Mouse (Mus musculus) spleen, postnatal 36 days (tissue): ENCODE data around the gene Plch1.

Source experiments
- DNase-seq, 2 experiments: peaks; one replicate each; pipeline ENCODE4 v3.0.0; 2022; ENCODE audit warnings: low spot score in 2 of 2, mixed read lengths in 1 of 2

Gene Plch1

DNA sequence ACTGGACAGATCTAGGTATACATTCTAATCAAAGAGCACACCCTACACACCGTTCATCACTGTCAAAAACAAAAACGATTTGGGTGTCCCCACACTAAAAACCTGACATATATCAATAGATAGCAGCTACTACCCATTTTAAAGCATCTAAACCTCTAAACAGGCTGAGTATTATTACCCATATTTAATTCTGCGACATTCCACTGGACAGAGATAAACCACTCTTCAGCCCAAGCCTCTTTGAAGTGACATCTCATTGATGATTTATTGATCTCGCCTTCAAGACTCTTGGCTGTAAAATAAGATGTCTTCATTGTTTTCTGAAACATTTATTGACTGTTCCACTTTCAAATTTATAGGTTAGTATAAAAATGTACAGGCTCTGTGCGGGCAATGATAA is 46.4 kb downstream of the Plch1 start:
- no peak for DNase-seq

DNA sequence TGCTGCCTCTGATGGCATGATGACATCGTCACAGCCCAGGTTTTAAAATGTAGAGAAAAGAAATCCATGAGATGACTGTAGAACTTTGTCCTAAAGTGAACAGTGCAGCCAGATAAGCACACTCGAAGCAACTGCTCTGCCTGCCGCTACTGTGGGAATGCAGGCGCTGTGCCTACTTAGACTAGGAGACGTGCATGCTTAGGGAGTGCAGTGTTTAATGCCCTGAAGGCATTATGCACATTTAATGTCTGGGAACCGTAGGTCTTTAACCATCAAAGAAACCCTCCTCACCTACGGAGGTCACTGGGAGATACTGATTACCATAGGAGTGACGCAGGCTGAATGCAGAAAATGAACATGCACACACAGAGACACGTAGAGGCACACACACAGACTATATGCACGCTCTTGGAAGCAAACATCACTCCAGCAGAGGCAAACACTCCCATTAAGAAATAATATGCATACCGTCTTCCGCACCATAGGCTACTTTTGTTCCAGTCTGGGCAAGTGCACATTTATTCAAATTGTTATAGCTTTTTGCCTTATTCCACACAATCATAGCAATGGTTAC is 48.1 kb downstream of the Plch1 start:
- no peak for DNase-seq

DNA sequence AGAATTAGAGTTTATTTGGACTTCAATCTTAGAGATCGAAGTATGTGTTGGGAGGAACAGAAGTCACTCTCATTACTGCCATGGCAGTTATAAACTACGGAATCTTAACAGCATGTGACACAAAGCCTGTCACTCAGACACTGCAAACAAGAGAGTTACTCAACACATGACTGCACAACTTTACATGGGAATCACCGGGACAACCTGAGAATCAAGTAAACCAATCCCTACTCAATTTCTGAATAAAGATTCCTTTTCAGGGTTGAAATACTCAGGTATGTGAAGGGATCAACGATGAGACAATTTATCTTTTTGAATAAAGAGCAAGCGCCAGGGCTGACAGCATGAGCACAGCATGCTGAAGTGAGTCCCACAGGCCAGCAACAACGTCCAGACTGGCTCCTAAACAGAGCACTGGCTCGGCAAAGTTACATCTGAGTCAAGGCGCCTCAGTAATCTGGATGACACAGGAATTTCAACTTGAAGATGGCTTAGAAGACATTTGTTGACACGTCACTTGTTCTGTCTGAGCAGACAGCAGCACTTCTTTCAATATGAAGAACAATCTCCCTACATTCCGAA is 49.4 kb downstream of the Plch1 start:
- DNase-seq, result no peak

DNA sequence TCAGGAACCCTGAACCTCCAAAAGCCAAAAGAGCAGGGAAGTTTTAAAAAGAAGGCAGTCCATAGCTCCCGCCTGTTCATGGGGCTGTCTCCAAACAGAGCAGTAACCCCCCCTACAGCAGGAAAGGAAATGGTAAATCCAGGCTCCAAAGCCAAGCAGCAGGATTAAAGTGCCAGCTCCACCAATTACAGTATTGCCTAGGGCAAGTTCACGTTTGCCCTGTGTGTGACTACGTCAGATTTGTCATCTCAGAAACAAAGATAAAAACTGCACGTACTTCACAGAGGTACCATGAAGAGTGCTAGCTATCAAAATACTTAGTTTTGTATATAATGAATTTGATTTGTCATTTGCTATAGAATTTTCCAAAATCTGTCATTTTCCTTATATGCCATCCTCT is 55.1 kb downstream of the Plch1 start:
- no peak for DNase-seq

DNA sequence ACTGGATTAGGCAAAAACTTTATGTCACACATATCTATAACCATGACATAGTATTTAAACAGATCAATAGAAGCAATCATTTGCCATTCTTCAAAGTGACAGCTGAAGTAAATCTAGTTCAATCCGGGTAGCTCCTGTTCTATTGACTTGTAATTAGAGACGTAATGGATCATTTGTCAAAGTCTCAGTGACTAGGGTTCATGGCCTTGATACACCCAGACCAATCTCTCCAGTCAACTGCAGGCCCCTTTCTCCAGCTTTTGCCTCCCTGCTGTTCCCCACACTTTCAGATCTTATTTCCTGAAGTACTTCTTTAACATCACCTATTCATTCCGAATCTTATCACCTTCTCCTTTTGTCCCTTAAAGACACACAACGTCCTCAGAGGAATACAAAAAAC is 56.8 kb downstream of the Plch1 start:
- DNase-seq, result no peak

DNA sequence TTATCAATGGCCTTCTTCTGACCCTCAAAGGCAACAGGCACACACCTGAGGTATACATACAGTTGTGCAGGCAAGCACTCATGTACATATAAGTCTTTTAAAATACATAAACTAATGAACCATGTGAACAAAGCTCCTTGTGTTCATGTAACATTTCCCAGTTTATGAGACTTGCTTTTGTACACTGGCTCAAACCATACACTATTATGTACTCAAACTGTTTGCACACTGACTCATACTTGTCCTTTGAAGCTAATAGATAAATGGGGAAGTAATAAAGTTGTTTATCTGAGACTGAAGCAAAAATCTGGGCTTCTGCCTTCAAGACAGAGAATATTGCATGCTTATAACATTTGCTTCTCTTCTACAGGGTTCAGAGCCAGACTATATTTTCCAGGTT is 61.5 kb downstream of the Plch1 start:
- no peak for DNase-seq

DNA sequence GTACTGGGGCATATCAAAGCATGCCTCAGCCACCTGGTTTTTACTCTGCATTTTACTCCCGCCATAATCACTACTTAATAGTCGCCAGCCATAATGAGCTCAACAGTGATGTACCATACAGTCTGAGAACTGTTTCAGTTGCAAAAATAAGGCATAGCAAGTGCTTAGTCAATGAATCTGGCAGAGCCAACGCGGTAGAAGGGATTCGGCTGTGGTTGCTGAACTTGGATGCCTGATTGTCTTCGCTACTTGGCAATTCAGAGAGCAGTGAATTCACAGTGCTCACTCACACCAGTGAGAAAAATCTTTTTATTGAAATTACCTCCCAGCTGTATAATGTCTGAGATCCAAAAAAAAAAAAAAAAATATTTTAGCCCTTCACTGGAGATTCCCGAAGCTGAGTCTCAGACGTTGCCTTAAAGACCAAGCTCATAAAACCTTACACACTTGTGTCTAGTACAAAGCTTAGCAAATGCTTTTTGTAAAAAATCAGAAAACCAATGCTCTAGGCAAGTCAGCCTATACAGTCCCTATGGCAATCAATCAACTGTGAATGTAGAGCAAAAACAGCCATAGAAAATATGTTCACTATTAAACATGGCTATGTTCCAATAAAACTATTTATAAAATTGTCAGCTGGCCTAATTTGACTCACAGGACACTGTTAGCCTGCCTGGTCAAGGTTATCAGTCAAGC is 62.2 kb downstream of the Plch1 start:
- DNase-seq, result no peak

DNA sequence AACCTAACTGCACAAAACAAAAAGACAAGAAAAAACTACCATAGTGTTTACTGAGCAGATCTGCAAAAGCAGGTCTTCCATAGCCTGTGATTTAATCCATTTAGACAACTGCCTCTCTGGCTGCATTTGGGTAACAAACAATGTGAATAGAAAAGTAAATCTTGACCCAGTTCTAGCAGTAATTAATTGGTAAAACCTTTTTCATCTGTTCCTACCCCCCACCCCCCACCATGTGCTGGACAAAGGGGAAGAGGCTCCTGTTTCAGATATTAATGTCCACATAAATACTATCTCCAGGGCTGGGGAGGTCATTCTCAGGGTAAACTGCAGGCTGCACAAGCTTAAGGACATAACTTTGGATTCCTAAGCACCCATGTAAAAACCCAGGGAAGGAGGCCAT is 63.5 kb downstream of the Plch1 start:
- DNase-seq, result no peak

DNA sequence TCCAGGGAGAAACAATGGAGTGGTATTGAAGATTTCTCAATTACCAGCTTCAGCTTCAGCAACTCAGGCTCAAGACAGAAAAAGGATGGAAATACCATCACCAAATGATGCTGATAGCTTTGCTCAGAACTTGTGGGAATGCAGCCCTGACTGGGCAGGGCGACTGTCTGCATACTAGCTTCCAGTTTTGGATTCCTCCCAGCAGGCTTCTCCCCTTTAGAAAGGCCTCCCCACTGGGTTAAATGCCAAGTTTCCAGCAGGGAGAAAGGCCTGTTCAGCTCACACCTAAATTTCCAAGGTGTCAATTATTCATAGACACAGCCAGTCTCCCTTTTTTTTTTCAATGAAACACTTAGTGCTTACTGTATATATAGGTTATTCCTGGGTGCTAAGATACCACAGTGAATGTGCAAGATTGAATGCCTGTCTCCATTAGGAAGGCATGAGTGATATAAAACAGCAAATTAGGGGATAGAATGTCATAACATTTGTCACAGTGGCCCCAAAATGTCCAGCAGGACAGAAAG is 75.3 kb downstream of the Plch1 start:
- no peak for DNase-seq

DNA sequence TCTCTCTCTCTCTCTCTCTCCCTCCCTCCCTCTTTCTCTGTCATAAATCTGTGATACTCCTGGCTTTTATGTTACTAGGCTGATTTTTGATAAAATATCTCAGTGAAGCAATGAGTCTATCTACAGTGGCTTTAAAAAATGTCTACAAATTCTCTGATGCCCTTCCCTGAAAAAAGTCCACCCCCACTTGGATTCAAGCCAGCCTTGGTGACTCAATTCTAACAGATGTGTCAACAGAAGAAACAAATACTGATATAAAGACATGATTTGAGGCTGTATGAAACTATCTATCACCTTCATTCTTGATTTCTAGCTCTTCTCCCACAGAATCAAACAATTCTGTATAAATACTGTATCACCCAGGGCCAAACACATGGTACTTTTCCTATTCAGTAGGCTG is 76.6 kb downstream of the Plch1 start:
- DNase-seq, result no peak

DNA sequence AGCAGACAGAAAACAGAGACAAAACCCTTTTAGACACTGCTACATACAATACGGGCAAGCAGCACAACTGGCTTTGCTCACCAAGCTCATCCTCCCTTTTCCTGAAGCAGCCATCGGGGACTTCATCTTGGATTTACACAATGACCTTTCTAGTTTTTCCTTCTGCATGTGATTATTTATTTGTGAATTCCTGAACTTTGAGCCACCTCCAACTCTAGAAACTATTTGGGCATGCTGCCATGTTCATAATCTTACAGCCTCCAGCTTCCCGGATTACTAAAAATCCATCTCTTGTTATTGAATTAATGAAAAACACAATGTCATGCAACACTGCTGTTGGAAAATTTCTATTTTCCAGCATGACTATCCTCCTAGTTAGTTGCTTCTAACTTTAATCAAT is 84.1 kb downstream of the Plch1 start:
- no peak for DNase-seq

DNA sequence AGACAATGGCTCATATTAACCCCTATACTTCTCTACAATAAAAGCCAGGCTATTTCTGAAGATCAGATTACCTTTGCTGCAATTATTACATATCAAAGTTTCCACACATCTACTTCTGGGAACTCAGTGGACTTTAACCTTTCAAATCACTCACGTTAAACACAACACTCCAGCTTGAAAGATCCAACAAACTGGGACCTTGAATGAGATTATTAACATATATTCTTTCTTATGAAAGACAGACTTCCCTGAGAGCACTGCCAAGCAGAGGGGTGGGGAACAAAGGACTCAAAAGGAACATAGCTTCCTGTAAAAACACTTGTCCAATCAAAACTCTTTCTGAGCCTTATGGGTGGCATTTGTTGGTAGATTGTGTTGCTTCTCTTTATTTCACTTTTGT is 85.1 kb downstream of the Plch1 start:
- no peak for DNase-seq

DNA sequence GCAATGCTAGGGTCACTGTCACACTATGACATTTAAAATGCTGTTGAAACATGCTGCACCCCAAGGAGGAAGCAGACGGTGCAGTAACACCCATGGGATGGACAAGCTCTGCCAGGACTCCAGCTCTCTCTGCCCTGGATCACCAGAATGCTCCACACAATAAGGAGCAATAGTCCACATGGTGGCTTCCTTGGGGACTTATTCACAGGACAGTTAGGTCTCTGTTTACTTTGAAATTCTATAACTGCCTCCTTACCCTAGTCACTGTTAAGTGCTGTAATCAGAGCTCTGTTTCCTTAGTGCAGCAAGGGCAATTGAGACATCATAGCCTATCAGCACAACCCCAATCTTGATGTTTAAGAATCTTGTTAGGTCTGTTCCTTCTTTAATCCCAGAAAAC is 92.4 kb downstream of the Plch1 start:
- DNase-seq, result no peak

DNA sequence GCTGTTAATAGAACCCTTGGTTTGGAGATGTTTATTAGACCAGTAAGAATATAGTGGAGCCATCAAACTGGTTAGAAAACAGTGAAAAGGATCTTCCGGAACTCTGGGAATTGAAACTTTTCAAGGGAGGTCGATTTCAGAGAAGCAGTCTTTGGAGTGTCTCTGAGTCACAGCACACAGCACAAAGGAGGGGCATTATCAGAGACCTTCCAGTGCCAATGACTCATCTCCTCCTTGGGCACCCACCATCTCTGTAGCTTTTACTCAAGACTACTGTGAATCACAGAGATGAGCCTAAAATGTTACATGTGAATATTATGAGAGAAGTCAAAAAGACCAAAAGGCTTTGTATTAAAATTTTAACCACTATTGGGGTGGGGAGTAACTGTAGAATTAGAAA is 93.8 kb downstream of the Plch1 start:
- no peak for DNase-seq

DNA sequence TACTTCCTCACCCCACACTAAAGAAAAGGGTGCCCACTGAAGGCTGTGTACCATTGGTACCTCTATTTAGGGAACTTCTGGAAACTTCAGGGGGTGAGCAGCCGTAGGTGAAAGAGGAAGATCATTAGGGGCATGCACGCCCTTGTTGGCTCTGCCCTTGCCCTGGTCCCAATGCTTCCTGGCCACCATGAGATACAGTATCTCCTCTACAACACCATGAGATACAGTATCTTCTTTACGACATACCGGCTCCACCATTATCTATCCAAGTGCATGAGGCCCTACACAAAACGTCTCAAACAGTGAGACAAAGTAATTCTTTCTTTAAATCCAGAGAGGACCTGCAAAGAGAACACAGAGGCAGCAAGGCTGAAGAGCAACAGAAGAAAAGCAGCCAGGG is 98.6 kb downstream of the Plch1 start:
- no peak for DNase-seq

DNA sequence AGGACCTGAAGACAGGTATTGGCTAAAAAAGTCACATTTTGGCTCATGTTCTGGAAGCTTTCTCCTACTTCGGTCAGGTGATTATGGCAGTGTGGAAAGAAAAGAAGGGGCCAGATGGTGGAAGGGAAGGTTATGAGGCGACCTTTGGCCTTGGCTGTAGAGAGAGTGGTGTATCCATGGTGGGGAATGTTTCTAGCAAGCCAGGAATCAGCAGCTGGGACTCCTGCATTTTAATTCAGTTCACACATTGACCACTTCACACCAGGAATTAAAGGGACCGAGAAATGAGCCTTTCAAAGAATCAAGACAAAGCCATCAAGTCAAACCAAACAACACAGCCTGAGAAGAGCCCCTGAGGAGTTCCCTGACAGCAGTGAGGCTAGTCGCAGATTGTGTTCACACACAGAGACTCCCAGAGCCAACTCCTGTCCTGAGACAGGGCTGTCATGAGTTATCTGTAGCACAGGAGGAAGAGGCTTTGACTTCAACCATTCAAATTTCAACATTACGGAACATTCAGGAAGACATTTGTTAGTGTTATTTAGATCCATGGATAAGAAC is 112.4 kb downstream of the Plch1 start:
- DNase-seq, result no peak

DNA sequence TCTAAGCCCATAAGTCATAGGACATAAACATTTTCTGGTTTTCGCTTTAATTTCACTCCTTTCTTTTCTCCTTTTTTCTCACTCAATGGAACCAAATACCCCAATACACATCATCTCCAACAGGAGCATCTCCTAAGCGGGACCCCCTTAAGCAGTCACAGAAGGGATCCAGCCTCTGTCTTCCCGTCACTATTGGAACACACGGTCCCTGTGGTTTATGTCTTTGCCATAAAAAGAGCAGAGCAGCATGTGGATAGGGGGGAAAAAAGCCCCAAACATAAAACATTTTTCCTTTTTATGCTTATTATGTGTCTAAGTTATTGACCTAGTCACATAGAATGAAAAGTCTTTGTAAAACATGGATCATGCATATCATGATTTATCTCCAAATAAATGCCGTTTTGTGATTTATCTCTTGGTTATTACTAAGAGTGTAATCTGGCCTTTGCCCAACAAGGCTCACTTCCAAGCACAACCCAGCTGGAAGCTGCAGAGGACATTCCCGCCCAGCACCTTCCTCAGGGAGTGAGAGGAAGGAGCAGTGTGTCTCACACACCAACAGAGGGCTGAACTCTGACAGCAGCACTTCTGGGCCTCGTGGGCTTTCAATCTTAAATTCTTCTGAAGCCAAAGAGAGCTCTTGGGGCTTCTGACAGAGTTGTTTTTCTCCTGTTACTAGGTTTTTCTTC is 126.5 kb downstream of the Plch1 start:
- no peak for DNase-seq

DNA sequence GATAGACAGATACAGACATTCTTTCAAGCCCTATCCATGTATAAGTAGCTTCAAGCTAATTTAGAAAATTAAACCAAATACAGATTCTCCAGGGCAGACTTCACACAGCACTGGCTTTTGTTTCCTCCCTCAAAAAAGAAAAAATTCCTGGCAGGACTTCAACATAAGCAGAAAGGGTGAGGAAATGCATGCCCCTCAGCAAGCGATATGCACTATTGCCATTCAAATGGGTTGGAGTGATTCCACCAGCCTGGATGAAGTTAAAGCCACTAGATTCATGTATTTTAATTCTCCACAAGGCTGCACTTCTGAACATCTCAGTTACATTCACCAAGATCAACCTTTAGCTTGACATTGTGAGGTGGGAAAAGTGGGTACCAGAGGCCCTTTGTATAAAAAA is 138.5 kb downstream of the Plch1 start:
- no peak for DNase-seq

DNA sequence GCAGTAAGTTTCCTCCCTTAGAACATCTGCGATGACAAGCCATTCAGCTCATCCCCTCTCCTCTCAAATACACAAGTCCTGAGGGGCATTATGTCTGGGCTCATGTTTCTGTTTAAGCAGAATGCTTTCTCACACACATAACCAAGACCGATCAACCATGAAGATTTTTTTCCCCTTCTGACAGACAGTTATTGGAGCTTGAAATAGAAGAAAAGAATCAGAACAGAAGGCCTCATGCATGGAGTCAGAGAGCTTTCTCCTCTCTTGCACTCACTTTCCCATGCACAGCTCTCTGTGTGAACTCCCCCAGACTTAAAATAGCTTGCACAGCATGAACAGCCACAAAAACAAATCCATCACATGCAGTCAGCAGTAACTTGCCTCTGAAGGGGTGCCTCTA is 159.2 kb downstream of the Plch1 start:
- no peak for DNase-seq

DNA sequence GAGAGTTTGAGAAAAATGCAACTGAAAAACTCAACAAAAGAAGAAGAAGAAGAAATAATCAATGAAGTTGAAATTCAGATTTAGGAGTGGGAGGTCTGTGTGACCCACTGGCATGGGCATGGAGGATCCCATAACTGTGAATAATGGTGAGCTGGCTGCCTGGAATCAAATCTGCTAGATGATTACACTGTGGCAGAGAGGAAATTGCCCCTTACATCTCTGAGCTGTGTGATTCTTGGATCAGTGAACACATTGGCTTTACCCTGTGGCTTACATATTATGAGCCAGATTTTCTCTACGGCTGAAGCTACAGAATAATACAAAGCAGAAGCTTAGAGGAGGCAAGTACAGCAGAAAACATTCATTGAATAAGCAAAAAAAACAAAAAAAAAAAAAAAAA is 170.9 kb downstream of the Plch1 start:
- no peak for DNase-seq

DNA sequence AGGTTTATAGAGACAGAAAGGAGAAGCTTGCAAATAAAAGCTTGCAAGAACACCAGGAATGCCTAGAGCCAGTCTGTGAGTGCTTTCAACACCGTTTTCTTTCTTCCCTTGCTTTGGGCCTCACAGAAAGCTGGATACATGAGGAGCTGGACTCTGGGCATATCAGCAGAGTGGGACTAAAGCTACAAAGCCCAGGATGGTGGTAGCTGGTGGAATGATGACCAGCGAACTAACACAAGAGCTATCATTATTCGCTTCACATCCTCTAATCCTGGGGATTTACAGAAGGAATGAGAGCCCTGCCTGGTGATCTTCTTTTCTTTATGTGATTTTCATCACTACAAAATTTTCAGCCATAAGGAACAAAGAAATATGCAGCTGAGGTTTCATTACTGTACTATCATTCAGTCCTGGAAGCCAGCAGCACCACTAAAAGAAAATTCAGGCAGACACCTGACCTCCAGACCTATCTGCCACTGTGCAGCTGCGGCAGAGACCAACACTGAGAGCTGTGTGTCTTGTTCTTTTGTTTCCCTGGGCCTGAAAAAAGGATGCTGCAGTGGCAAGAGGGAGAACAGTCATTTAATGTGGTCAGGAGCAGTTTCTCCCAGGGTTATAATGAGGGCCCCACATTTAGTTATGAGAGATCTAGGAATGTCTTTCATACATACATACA is 172.5 kb downstream of the Plch1 start:
- no peak for DNase-seq

DNA sequence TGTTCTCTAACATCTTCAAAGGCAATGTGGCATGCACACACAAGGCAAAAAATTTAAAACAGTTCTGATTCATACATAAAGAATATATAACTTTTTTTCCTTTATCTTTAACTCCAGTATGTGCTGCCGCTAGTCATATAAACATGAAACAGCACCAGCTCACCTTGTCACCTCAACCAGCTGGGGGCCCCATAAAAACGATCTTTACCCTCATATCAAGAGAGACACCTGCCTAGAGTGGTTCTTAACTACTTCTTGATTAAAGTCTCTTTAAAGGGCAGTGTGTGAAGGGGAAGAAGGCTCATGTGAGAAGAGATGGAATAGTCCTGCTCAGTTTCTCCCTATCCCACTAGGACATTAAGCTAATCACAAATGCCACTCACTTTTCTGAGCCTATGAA is 205.6 kb downstream of the Plch1 start:
- DNase-seq, result no peak
